Mouse (Mus musculus) urinary bladder, adult 2 months (tissue): Measurements from ENCODE around the gene Gimd1. TPM values are rescaled to one million over a fixed set of nuclear protein-coding genes. Genes with fewer than 3 reads are reported as not detected.

Experiments
- polyA plus RNA-seq: library from polyadenylated mRNA; depleted of rRNA; stranded (reverse); fragments of >200 nt; gene quantifications from 2 replicates; pipeline ENCODE4 v1.2.3, GENCODE M21; 2012; rRNA removed

Gene Gimd1
- polyA plus RNA-seq, 1 experiment: not detected

Other genes starting within 250 kb of the Gimd1 start
- gene Tbck, start 54.3 kb downstream of the Gimd1 start, polyA plus RNA-seq: 3.7 and 5.9 TPM in 2 replicates
- 71.3 and 81.6 TPM in 2 replicates for gene Aimp1, start 54.5 kb downstream of the Gimd1 start, polyA plus RNA-seq